Mouse (Mus musculus) brown adipose tissue, adult 24 weeks (tissue): ENCODE data around the gene Grb2. TPM values are rescaled to one million over a fixed set of nuclear protein-coding genes. Genes with fewer than 3 reads are reported as not detected.
"Not testable (repeated sequence)": the region's sequence is repeated elsewhere in the genome, so short reads cannot be mapped to it uniquely, and the experiment has no call there.

ENCODE experiments used
- H3K27ac ChIP-seq: fragments of 200-500 bp; replicated peaks from 2 replicates; pipeline ENCODE4 v1.5.1; 2012; ENCODE audit warnings: low read depth, mild to moderate bottlenecking, low read length
- H3K4me1 ChIP-seq: fragments of 200-500 bp; 2 replicates; pipeline ENCODE4 v1.6.1; 2012; ENCODE audit warnings: low read length, mixed read lengths; ENCODE audit not compliant: control insufficient read depth, insufficient read depth, insufficient read length
- H3K4me3 ChIP-seq: fragments of 200-500 bp; 2 replicates; pipeline ENCODE4 v1.5.1; 2012; ENCODE audit warnings: low read depth, mild to moderate bottlenecking, low read length, moderate library complexity; ENCODE audit not compliant: insufficient read depth
- polyA plus RNA-seq: library from polyadenylated mRNA; stranded (reverse); fragments of >200 nt; gene quantifications from 2 replicates; pipeline ENCODE4 v1.2.4, GENCODE M21; 2012; ENCODE audit not compliant: missing spikeins, insufficient read depth, insufficient read length

Gene Grb2
- polyA plus RNA-seq, 1 experiment, result 29.1 TPM

GRCm38 (mm10) chr11:115654128-115654527 is 54.3 kb downstream of the Grb2 start:
- Histone ChIP-seq H3K4me3 (no peak overlapping the region), H3K4me1 (peaks cover 2% of the 10 kb centered on the region), H3K27ac (no peak overlapping the region)

- H3K4me3 ChIP-seq, result no peak overlapping the region
- 0 out of 2 replicates have a peak overlapping the region, but pooled peaks have one; percentile 47 for H3K27ac ChIP-seq
- H3K4me1 ChIP-seq, result peaks cover 2% of the 10 kb centered on the region
These were observed 55.2 kb downstream of the Grb2 start for GRCm38 (mm10) chr11:115653194-115653593.

GRCm38 (mm10) chr11:115651680-115652079 is 56.7 kb downstream of the Grb2 start:
- no peak overlapping the region for H3K27ac ChIP-seq
- H3K4me1 ChIP-seq, result peaks cover 2% of the 10 kb centered on the region
- H3K4me3 ChIP-seq, result no peak overlapping the region

- peaks cover 2% of the 10 kb centered on the region for H3K4me1 ChIP-seq
- no peak overlapping the region for H3K4me3 ChIP-seq
- no peak overlapping the region for H3K27ac ChIP-seq
These were observed 58.7 kb downstream of the Grb2 start for GRCm38 (mm10) chr11:115649706-115650105.

- Histone ChIP-seq H3K4me3 (no peak overlapping the region), H3K27ac (no peak overlapping the region), H3K4me1 (no peaks in the 10 kb centered on the region)
These were observed 60.9 kb downstream of the Grb2 start for GRCm38 (mm10) chr11:115647459-115647858.

GRCm38 (mm10) chr11:115646439-115646838 is 62.0 kb downstream of the Grb2 start:
- Histone ChIP-seq H3K27ac (no peak overlapping the region), H3K4me3 (no peak overlapping the region), H3K4me1 (no peaks in the 10 kb centered on the region)

- H3K27ac ChIP-seq, H3K4me3 ChIP-seq, H3K4me1 ChIP-seq: not testable (repeated sequence)
These were observed 62.9 kb downstream of the Grb2 start for GRCm38 (mm10) chr11:115645498-115645897.

- H3K4me3 ChIP-seq, result no peak overlapping the region
- no peak overlapping the region for H3K27ac ChIP-seq
- no peaks in the 10 kb centered on the region for H3K4me1 ChIP-seq
These were observed 64.1 kb downstream of the Grb2 start for GRCm38 (mm10) chr11:115644308-115644707.

GRCm38 (mm10) chr11:115643265-115643664 is 65.1 kb downstream of the Grb2 start:
- no peaks in the 10 kb centered on the region for H3K4me1 ChIP-seq
- no peak overlapping the region for H3K27ac ChIP-seq
- no peak overlapping the region for H3K4me3 ChIP-seq

- no peaks in the 10 kb centered on the region for H3K4me1 ChIP-seq
- H3K4me3 ChIP-seq, result no peak overlapping the region
- no peak overlapping the region for H3K27ac ChIP-seq
These were observed 65.7 kb downstream of the Grb2 start for GRCm38 (mm10) chr11:115642705-115643104.

- H3K27ac ChIP-seq, result no peak overlapping the region
- H3K4me3 ChIP-seq, result no peak overlapping the region
These were observed 66.7 kb downstream of the Grb2 start for GRCm38 (mm10) chr11:115641664-115642036.

GRCm38 (mm10) chr11:115640978-115641663 is 67.3 kb downstream of the Grb2 start:
- Histone ChIP-seq H3K27ac (no peak overlapping the region), H3K4me1 (no peaks in the 10 kb centered on the region)

More at GRCm38 (mm10) chr11:115641664-115642036, 66.7 kb downstream of the Grb2 start:
- H3K4me1 ChIP-seq, result no peaks in the 10 kb centered on the region

GRCm38 (mm10) chr11:115640311-115640828 is 68.0 kb downstream of the Grb2 start:
- H3K4me3 ChIP-seq, result no peak overlapping the region
- no peak overlapping the region for H3K27ac ChIP-seq
- H3K4me1 ChIP-seq, result no peaks in the 10 kb centered on the region

More at GRCm38 (mm10) chr11:115640978-115641663, 67.3 kb downstream of the Grb2 start:
- no peak overlapping the region for H3K4me3 ChIP-seq

- H3K27ac ChIP-seq, result no peak overlapping the region
- no peaks in the 10 kb centered on the region for H3K4me1 ChIP-seq
These were observed 68.9 kb downstream of the Grb2 start for GRCm38 (mm10) chr11:115639540-115639939.

GRCm38 (mm10) chr11:115638498-115639409 is 69.6 kb downstream of the Grb2 start:
- Histone ChIP-seq H3K4me1 (no peaks in the 10 kb centered on the region), H3K27ac (no peak overlapping the region)

More at GRCm38 (mm10) chr11:115639540-115639939, 68.9 kb downstream of the Grb2 start:
- no peak overlapping the region for H3K4me3 ChIP-seq

More at GRCm38 (mm10) chr11:115638498-115639409, 69.6 kb downstream of the Grb2 start:
- no peak overlapping the region for H3K4me3 ChIP-seq
